Mouse (Mus musculus) cerebellum, adult 2 months (tissue): ENCODE results near the gene Zfp444. TPM values are rescaled to one million over a fixed set of nuclear protein-coding genes. Genes with fewer than 3 reads are reported as not detected.
"Not testable (repeated sequence)": the region's sequence is repeated elsewhere in the genome, so short reads cannot be mapped to it uniquely, and the experiment has no call there.

ENCODE experiments used
- DNase-seq, 2 experiments: peaks; one replicate each; pipeline ENCODE4 v3.0.0; 2021
- H3K27ac ChIP-seq: fragments of 200-500 bp; 2 replicates; pipeline ENCODE4 v1.5.1; 2012; ENCODE audit warnings: low read length, control low read depth, inconsistent platforms; ENCODE audit not compliant: insufficient read depth
- H3K27me3 ChIP-seq: fragments of 200-500 bp; 2 replicates; pipeline ENCODE4 v1.6.1; 2012; ENCODE audit warnings: inconsistent platforms, mild to moderate bottlenecking, low read length, moderate library complexity; ENCODE audit not compliant: control insufficient read depth, insufficient read depth
- H3K4me1 ChIP-seq: fragments of 200-500 bp; 2 replicates; pipeline ENCODE4 v1.6.1; 2011; ENCODE audit warnings: low read length; ENCODE audit not compliant: control insufficient read depth, insufficient read depth
- H3K4me3 ChIP-seq: fragments of 200-500 bp; replicated peaks from 2 replicates; pipeline ENCODE3; 2011; ENCODE audit warnings: mild to moderate bottlenecking, low read depth, low read length, control low read depth; ENCODE audit not compliant: insufficient read depth
- CTCF ChIP-seq: fragments of 200-500 bp; IDR thresholded peaks from 2 replicates; pipeline ENCODE4 v1.5.1; 2011; ENCODE audit warnings: low read depth, mild to moderate bottlenecking, control low read depth, low read length, moderate library complexity, borderline replicate concordance; ENCODE audit not compliant: insufficient read depth
- POLR2A ChIP-seq: fragments of 200-500 bp; IDR thresholded peaks from 2 replicates; pipeline ENCODE4 v1.6.1; 2011; ENCODE audit warnings: low read length, control low read depth, borderline replicate concordance; ENCODE audit not compliant: insufficient read depth
- WGBS: fragments of 180-500 bp; shearing (Covaris S2); methylation state at CpG from one replicate; pipeline ENCODE4 v1.1.7; 2018; 5-methylcytosine and 5-hydroxymethylcytosine counted together
- polyA plus RNA-seq: library from polyadenylated mRNA; depleted of rRNA; stranded (reverse); fragments of >200 nt; gene quantifications from 2 replicates; pipeline ENCODE4 v1.2.3, GENCODE M21; 2012; rRNA removed

Gene Zfp444
- polyA plus RNA-seq, 1 experiment, result 52.0 TPM

DNA sequence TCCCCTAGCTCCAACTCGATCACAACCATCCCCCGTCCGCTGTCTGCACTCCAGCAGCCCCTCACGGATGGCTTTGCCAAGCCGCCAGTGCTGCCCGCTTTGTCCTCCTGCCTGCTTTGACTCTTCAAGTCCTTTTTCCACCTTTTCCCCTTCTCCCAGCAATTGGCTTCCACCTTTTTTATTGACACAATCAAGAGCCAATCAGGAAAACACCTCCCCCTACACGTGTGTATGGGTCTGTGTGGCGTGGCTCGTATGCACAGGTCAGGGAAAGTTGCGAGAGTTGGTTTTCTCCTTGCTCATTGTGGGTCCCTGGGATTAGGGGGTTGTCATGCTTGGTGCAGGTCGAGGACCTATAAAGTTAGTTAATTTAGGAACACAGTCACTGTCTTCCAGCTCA, 67.8 kb downstream of the Zfp444 start:
- Histone ChIP-seq H3K27me3 (no peaks in the 10 kb centered on the region), H3K4me3 (no peak overlapping the region), H3K27ac (no peak overlapping the region), H3K4me1 (no peaks in the 10 kb centered on the region)
- peak in 1 of 2 experiments; percentile 8 for DNase-seq
- TF ChIP-seq CTCF, result no peak
- TF ChIP-seq POLR2A, result no peak
- whole genome bisulfite sequencing, result 48% methylated on average over 11 of the region's 11 CpGs

DNA sequence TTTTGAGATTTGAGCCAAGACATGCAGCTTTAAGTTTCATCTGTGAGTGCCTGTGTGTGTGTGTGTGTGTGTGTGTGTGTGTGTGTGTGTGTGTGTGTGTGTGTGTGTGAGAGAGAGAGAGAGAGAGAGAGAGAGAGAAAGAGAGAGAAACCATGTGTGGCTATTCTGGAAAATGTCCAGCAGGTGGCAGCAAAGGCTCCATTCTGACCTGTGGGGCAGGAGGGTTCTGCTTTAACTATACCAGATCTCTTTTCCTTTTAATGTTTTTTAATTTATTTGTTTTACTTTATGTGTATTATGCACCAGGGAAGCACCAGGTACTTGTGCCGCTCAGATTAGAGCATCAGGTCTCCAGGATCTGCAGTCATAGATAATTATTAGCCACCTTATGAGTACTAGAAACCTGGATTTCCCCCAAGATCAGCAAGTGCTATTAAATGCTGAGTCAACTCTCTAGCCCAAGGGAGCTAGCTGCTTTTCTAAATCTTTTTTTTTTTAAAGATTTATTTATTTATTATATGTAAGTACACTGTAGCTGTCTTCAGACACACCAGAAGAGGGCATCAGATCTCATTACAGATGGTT, 68.9 kb downstream of the Zfp444 start:
- H3K27me3 ChIP-seq, H3K27ac ChIP-seq, H3K4me3 ChIP-seq, H3K4me1 ChIP-seq: not testable (repeated sequence)
- WGBS, result 27% methylated on average over 1 of the region's 1 CpGs
- TF ChIP-seq CTCF, result peak; percentile 56
- DNase-seq, result peak; percentile 31 to 37

Other genes with a start within 250 kb of the Zfp444 start
- not detected in 2 replicates for gene Vmn1r65, start 161.2 kb upstream of the Zfp444 start, polyA plus RNA-seq
- gene Nlrp4c, start 127.1 kb upstream of the Zfp444 start, polyA plus RNA-seq, result not detected in 2 replicates
- gene Zfp787, start 16.2 kb upstream of the Zfp444 start, polyA plus RNA-seq, result 45.2 and 45.9 TPM in 2 replicates
- not detected in 2 replicates for gene Galp, start 24.9 kb downstream of the Zfp444 start, polyA plus RNA-seq
- gene Zscan5b, start 50.1 kb downstream of the Zfp444 start, polyA plus RNA-seq, result not detected in 2 replicates
- not detected in 2 replicates for gene Epp13, start 80.5 kb downstream of the Zfp444 start, polyA plus RNA-seq
- 7.9 and 8.8 TPM in 2 replicates for gene Zfp667, start 114.4 kb downstream of the Zfp444 start, polyA plus RNA-seq
- 5.6 and 6.9 TPM in 2 replicates for gene Zfp583, start 159.1 kb downstream of the Zfp444 start, polyA plus RNA-seq
- gene Gm3854, start 171.5 kb downstream of the Zfp444 start, polyA plus RNA-seq, result 3.0 and 3.2 TPM in 2 replicates
- gene Zfp78, start 191.1 kb downstream of the Zfp444 start, polyA plus RNA-seq, result 4.7 and 5.6 TPM in 2 replicates
- gene Zfp28, start 211.1 kb downstream of the Zfp444 start, polyA plus RNA-seq, result 8.7 and 9.4 TPM in 2 replicates
- 16.1 and 19.1 TPM in 2 replicates for gene Smim17, start 226.5 kb downstream of the Zfp444 start, polyA plus RNA-seq
- gene Gm20715, start 238.1 kb downstream of the Zfp444 start, polyA plus RNA-seq, result 0.22 and 0.31 TPM in 2 replicates